Mouse (Mus musculus): ENCODE measurements around the gene Zar1. TPM values are rescaled to one million over a fixed set of nuclear protein-coding genes. Genes with fewer than 3 reads are reported as not detected.
"Not testable (repeated sequence)": the region's sequence is repeated elsewhere in the genome, so short reads cannot be mapped to it uniquely, and the experiment has no call there.

Zar1 gene
- polyA plus RNA-seq, 1 experiment, result not detected

DNA sequence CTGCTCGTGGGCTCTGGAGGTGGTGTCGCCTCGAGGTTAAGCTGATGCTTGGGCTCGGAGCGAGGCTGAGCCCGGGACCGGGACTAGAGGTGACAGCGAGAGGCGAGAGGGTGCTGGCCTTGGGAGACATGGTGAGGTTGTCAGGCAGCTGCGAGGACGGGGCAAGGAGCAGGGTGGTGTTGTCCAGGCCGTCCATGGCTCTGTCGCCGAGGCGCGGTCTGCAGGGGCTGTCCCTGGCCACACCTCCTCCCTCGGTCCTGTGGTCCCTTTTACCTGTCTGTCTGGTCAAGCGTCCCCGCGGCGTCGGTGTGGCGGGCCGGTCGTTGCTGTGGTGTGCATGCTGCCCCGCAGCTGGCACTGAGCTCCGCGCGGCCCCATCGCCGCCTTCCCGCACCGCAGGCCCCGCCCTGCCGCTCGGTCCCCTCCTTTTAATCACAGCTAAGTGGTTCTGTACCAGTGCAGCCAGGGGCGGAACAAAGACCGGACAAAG, 6.2 kb upstream of the Zar1 start, which contains the start of gene Gm5868:
Gene Gm5868 (minus strand): TSS at position 360 of the 490 bp plus-strand sequence.
- H3K4me1 ChIP-seq (ENCODE audit: control insufficient read depth, insufficient read depth, low read length), result no peaks in the 10 kb centered on the region
- no peaks in the 10 kb centered on the region for H3K9me3 ChIP-seq (replicated peaks; ENCODE audit: control insufficient read depth, insufficient read depth, low read length, poor library complexity, severe bottlenecking)
- no peaks in the 10 kb centered on the region; the same call in none of the 2 replicates for H3K27me3 ChIP-seq (ENCODE audit: control insufficient read depth, insufficient read depth, low read length, poor library complexity, severe bottlenecking)
- TF ChIP-seq EP300 (IDR thresholded peaks at IDR 0.05; ENCODE audit: insufficient read depth, low read depth, low read length) (no peak), CTCF (IDR thresholded peaks at IDR 0.05; ENCODE audit: low read depth, low read length) (no peak), POLR2A (IDR thresholded peaks at IDR 0.05; ENCODE audit: insufficient read depth, low read length) (no peak)
- peak within 1 kb of the TSS; percentile 25 for H3K4me3 ChIP-seq (ENCODE audit: low read depth, low read length)
- no peak within 1 kb of the TSS for H3K9ac ChIP-seq (ENCODE audit: low read depth, poor library complexity, severe bottlenecking)
- H3K27ac ChIP-seq (ENCODE audit: insufficient read depth, low read length), result no peak within 1 kb of the TSS
- H3K36me3 ChIP-seq (ENCODE audit: control insufficient read depth, insufficient read depth, low read length, poor library complexity, severe bottlenecking), result no peaks in the 10 kb centered on the region

DNA sequence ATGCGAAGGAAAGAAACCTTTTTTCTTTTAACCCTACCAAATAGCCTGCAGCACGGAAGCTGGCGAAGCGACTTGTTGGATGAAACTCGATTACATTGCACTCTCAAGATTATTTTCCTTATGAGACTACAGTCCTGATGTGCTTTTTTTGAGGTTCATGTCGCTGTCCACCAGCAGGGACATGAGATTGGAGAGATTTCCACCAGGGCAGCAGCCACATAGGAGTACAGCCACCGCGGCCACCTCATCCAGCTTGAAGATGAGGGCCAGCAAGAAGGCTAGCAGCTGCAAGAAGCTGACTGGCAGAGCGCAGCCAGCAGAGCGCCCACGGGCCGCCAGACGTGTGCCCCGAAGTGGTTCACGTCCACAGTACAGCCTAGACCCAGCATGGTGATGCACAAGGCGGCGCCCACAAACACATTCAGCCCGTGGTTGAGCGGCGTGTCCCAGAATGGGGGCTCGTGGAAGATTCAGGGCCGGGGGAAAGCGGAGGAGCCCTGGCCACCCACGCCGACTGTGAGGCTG, 5.7 kb upstream of the Zar1 start:
- not testable (repeated sequence) for H3K36me3 ChIP-seq (ENCODE audit: control insufficient read depth, insufficient read depth, low read length, poor library complexity, severe bottlenecking); H3K27me3 ChIP-seq (ENCODE audit: control insufficient read depth, insufficient read depth, low read length, poor library complexity, severe bottlenecking); H3K9ac ChIP-seq (ENCODE audit: low read depth, poor library complexity, severe bottlenecking); H3K4me1 ChIP-seq (ENCODE audit: control insufficient read depth, insufficient read depth, low read length); H3K9me3 ChIP-seq (replicated peaks; ENCODE audit: control insufficient read depth, insufficient read depth, low read length, poor library complexity, severe bottlenecking); H3K27ac ChIP-seq (ENCODE audit: insufficient read depth, low read length)
- peak overlapping the region; percentile 25; the same call in 1 of the 2 replicates for H3K4me3 ChIP-seq (ENCODE audit: low read depth, low read length)

- H3K4me3 ChIP-seq (ENCODE audit: low read depth, low read length); H3K27me3 ChIP-seq (ENCODE audit: control insufficient read depth, insufficient read depth, low read length, poor library complexity, severe bottlenecking); H3K4me1 ChIP-seq (ENCODE audit: control insufficient read depth, insufficient read depth, low read length); H3K9me3 ChIP-seq (replicated peaks; ENCODE audit: control insufficient read depth, insufficient read depth, low read length, poor library complexity, severe bottlenecking); H3K27ac ChIP-seq (ENCODE audit: insufficient read depth, low read length); H3K9ac ChIP-seq (ENCODE audit: low read depth, poor library complexity, severe bottlenecking); H3K36me3 ChIP-seq (ENCODE audit: control insufficient read depth, insufficient read depth, low read length, poor library complexity, severe bottlenecking): not testable (repeated sequence)
- TF ChIP-seq CTCF (IDR thresholded peaks at IDR 0.05; ENCODE audit: low read depth, low read length), result peak; percentile 32
Measured at GRCm38 (mm10) chr5:72586122-72586521, 5.1 kb upstream of the Zar1 start.

GRCm38 (mm10) chr5:72580088-72580969, 725 bp downstream of the Zar1 start:
- H3K9me3 ChIP-seq (replicated peaks; ENCODE audit: control insufficient read depth, insufficient read depth, low read length, poor library complexity, severe bottlenecking); H3K27ac ChIP-seq (ENCODE audit: insufficient read depth, low read length); H3K4me1 ChIP-seq (ENCODE audit: control insufficient read depth, insufficient read depth, low read length); H3K36me3 ChIP-seq (ENCODE audit: control insufficient read depth, insufficient read depth, low read length, poor library complexity, severe bottlenecking); H3K27me3 ChIP-seq (ENCODE audit: control insufficient read depth, insufficient read depth, low read length, poor library complexity, severe bottlenecking): not testable (repeated sequence)
- peak overlapping the region; percentile 47 for H3K4me3 ChIP-seq (ENCODE audit: low read depth, low read length)
- peak overlapping the region; percentile 20 for H3K9ac ChIP-seq (ENCODE audit: low read depth, poor library complexity, severe bottlenecking)

- not testable (repeated sequence) for H3K9ac ChIP-seq (ENCODE audit: low read depth, poor library complexity, severe bottlenecking); H3K4me1 ChIP-seq (ENCODE audit: control insufficient read depth, insufficient read depth, low read length); H3K4me3 ChIP-seq (ENCODE audit: low read depth, low read length); H3K36me3 ChIP-seq (ENCODE audit: control insufficient read depth, insufficient read depth, low read length, poor library complexity, severe bottlenecking); H3K9me3 ChIP-seq (replicated peaks; ENCODE audit: control insufficient read depth, insufficient read depth, low read length, poor library complexity, severe bottlenecking); H3K27ac ChIP-seq (ENCODE audit: insufficient read depth, low read length); H3K27me3 ChIP-seq (ENCODE audit: control insufficient read depth, insufficient read depth, low read length, poor library complexity, severe bottlenecking)
Measured at GRCm38 (mm10) chr5:72579599-72579998, 1.5 kb downstream of the Zar1 start.

GRCm38 (mm10) chr5:72565621-72566020, 15.4 kb downstream of the Zar1 start:
- TF ChIP-seq EP300 (IDR thresholded peaks at IDR 0.05; ENCODE audit: insufficient read depth, low read depth, low read length) (no peak), CTCF (IDR thresholded peaks at IDR 0.05; ENCODE audit: low read depth, low read length) (no peak), POLR2A (IDR thresholded peaks at IDR 0.05; ENCODE audit: insufficient read depth, low read length) (no peak)
- H3K27ac ChIP-seq (ENCODE audit: insufficient read depth, low read length), result no peak overlapping the region
- H3K9me3 ChIP-seq (replicated peaks; ENCODE audit: control insufficient read depth, insufficient read depth, low read length, poor library complexity, severe bottlenecking), result no peaks in the 10 kb centered on the region
- H3K9ac ChIP-seq (ENCODE audit: low read depth, poor library complexity, severe bottlenecking), result no peak overlapping the region
- H3K27me3 ChIP-seq (ENCODE audit: control insufficient read depth, insufficient read depth, low read length, poor library complexity, severe bottlenecking), result no peaks in the 10 kb centered on the region; the same call in 1 of the 2 replicates
- H3K36me3 ChIP-seq (ENCODE audit: control insufficient read depth, insufficient read depth, low read length, poor library complexity, severe bottlenecking), result no peaks in the 10 kb centered on the region
- no peak overlapping the region for H3K4me3 ChIP-seq (ENCODE audit: low read depth, low read length)
- no peaks in the 10 kb centered on the region for H3K4me1 ChIP-seq (ENCODE audit: control insufficient read depth, insufficient read depth, low read length)

- not testable (repeated sequence) for H3K4me3 ChIP-seq (ENCODE audit: low read depth, low read length); H3K9ac ChIP-seq (ENCODE audit: low read depth, poor library complexity, severe bottlenecking); H3K4me1 ChIP-seq (ENCODE audit: control insufficient read depth, insufficient read depth, low read length); H3K9me3 ChIP-seq (replicated peaks; ENCODE audit: control insufficient read depth, insufficient read depth, low read length, poor library complexity, severe bottlenecking); H3K36me3 ChIP-seq (ENCODE audit: control insufficient read depth, insufficient read depth, low read length, poor library complexity, severe bottlenecking); H3K27ac ChIP-seq (ENCODE audit: insufficient read depth, low read length); H3K27me3 ChIP-seq (ENCODE audit: control insufficient read depth, insufficient read depth, low read length, poor library complexity, severe bottlenecking)
Measured at GRCm38 (mm10) chr5:72563183-72563582, 17.9 kb downstream of the Zar1 start.

Measured in ES-Bruce4 (cell line).